Mouse (Mus musculus): ENCODE data around the gene Aldoc. TPM values are rescaled to one million over a fixed set of nuclear protein-coding genes. Genes with fewer than 3 reads are reported as not detected.

Aldoc gene
- polyA plus RNA-seq, 1 experiment = 0.91 TPM

DNA sequence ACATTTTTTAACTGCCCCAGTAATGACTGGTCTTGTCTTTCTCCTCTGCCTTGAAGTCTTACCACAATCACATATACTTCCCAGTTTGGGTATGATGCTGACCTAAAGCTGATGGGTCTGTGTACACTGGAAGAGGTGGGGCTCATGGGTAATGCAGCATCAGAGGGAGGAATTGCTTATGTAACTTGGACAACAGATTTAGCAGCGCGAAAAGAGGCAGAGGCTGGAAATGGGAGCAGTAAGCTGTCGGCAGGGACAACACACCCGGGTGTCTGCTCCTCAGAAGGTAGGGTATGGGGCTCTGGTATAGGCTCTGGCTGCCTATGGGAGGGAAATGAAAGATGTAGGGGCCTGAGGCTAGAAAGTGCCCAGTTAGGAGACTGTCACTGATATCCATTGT lies 32.1 kb upstream of the Aldoc start, which contains the start of gene BC030499:
Gene BC030499 (plus strand): TSS at position 188 of the 400 bp plus-strand sequence.
- TF ChIP-seq FOSL1 (IDR thresholded peaks at IDR 0.05; ENCODE audit: insufficient read depth, low read length, poor library complexity, severe bottlenecking) = no peak
- TF ChIP-seq MAX (IDR thresholded peaks at IDR 0.05) = no peak
- no peak for TF ChIP-seq CTCF (IDR thresholded peaks at IDR 0.05; ENCODE audit: control insufficient read depth, insufficient read depth, insufficient read length)
- no peak for TF ChIP-seq USF1 (IDR thresholded peaks at IDR 0.05; ENCODE audit: low read depth)
- Histone ChIP-seq H3K79me3 (ENCODE audit: low read depth) (no peaks in the 10 kb centered on the region), H3K79me2 (ENCODE audit: control insufficient read depth, insufficient read depth) (no peaks in the 10 kb centered on the region), H3K4me3 (ENCODE audit: insufficient read depth, poor library complexity, severe bottlenecking) (no peak within 1 kb of the TSS), H3K27me3 (ENCODE audit: control insufficient read depth, insufficient read depth, insufficient read length) (no peaks in the 10 kb centered on the region), H3K36me3 (ENCODE audit: control insufficient read depth, insufficient read depth) (peaks cover 84% of the 10 kb centered on the region), H3ac (ENCODE audit: control insufficient read depth, insufficient read length, low read depth) (no peak within 1 kb of the TSS)

DNA sequence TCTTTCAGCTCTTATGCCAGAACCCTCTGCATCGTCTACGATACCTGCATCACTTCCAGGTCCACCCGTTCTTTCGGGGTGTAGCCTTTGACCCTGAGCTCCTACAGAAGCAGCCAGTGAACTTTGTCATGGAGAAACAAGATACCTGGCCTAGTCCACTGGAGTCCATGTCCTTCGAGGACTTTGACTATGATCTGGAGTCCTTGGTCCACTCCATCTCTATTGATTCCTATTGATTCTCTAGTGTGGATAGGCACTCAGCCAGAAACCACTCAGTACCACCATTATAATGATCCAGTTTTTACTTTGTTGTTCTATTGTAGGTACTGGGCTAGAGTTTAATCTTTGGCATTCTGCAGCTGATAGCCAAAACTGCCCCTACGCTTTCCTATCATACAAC lies 28.2 kb upstream of the Aldoc start:
- TF ChIP-seq MAX (IDR thresholded peaks at IDR 0.05) (no peak), CEBPB (IDR thresholded peaks at IDR 0.05; ENCODE audit: low read depth) (no peak), MYOD1 (IDR thresholded peaks at IDR 0.05; ENCODE audit: control insufficient read depth, insufficient read length, low read depth) (no peak), USF1 (IDR thresholded peaks at IDR 0.05; ENCODE audit: low read depth) (no peak), CTCF (IDR thresholded peaks at IDR 0.05; ENCODE audit: control insufficient read depth, insufficient read depth, insufficient read length) (no peak), MYOG (IDR thresholded peaks at IDR 0.05; ENCODE audit: control insufficient read depth, extremely low read depth, insufficient read length) (no peak), FOSL1 (IDR thresholded peaks at IDR 0.05; ENCODE audit: insufficient read depth, low read length, poor library complexity, severe bottlenecking) (no peak)
- no peaks in the 10 kb centered on the region for H3K79me3 ChIP-seq (ENCODE audit: low read depth)
- peaks cover 49% of the 10 kb centered on the region for H3K36me3 ChIP-seq (ENCODE audit: control insufficient read depth, insufficient read depth)
- H3ac ChIP-seq (ENCODE audit: control insufficient read depth, insufficient read length, low read depth) = no peak overlapping the region
- no peaks in the 10 kb centered on the region for H3K27me3 ChIP-seq (ENCODE audit: control insufficient read depth, insufficient read depth, insufficient read length)
- H3K79me2 ChIP-seq (ENCODE audit: control insufficient read depth, insufficient read depth) = no peaks in the 10 kb centered on the region
- no peak overlapping the region for H3K4me3 ChIP-seq (ENCODE audit: insufficient read depth, poor library complexity, severe bottlenecking)

DNA sequence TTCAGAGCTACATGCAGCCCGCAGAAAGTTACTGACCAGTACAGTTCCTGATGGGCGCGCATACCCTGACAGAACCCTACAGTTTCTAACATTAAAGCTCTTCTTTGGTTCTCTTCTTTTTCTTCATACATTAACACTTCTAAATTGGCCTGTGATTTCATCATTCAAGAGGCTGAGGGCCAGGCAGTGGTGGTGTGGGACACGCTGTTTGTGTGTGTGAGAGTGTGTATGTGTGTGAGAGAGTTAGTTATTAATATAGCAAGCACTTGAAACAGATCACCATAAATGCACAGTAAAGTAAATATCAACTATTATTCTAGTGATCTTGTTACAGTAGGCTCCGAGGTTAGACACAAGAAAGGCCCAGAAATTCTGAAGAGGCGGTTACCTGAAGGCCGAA lies 21.9 kb upstream of the Aldoc start:
- TF ChIP-seq CEBPB (IDR thresholded peaks at IDR 0.05; ENCODE audit: low read depth) (no peak), MAX (IDR thresholded peaks at IDR 0.05) (no peak), MYOG (IDR thresholded peaks at IDR 0.05; ENCODE audit: control insufficient read depth, extremely low read depth, insufficient read length) (no peak), CTCF (IDR thresholded peaks at IDR 0.05; ENCODE audit: control insufficient read depth, insufficient read depth, insufficient read length) (no peak), USF1 (IDR thresholded peaks at IDR 0.05; ENCODE audit: low read depth) (no peak), MYOD1 (IDR thresholded peaks at IDR 0.05; ENCODE audit: control insufficient read depth, insufficient read length, low read depth) (no peak), FOSL1 (IDR thresholded peaks at IDR 0.05; ENCODE audit: insufficient read depth, low read length, poor library complexity, severe bottlenecking) (no peak)

DNA sequence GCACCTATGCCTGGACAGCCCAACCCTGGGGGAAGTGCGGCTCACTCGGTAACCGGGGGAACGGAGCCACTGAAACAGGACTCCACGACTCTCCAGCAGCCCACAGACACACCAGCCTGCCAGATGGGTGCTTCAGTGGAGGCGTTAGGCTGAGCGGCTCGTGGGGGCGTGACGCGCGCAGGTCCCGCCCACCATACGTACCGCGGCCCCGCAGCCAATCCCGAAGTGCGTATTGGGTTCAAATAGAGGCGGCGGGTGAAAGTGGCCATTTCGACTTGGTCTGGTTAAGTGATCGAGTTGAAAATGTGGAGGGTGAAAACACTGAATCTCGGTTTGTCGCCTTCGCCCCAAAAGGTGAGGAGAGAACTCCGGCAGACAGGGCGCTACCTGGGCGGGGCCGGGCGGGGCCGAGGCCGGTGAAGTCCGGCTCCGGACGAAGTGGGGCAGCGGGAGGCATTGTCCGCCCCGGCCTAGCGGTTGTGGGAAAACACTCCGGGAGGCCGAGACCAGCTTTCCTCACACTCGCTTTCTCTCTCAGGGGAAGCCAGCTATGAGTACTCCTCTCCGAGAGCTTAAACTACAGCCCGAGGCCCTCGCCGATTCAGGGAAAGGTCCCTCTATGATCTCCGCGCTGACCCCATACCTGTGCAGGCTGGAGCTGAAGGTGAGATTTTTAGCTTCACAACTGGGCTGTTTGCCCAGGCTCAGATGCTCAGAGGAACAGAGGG lies 21.2 kb upstream of the Aldoc start, which contains the start of gene Spag5:
Gene Spag5 (plus strand): TSS at position 173 of the 728 bp plus-strand sequence.
- Histone ChIP-seq H3K79me2 (ENCODE audit: control insufficient read depth, insufficient read depth) (peaks cover 51% of the 10 kb centered on the region), H3K27me3 (ENCODE audit: control insufficient read depth, insufficient read depth, insufficient read length) (no peaks in the 10 kb centered on the region), H3K36me3 (ENCODE audit: control insufficient read depth, insufficient read depth) (peaks cover 34% of the 10 kb centered on the region), H3ac (ENCODE audit: control insufficient read depth, insufficient read length, low read depth) (peak within 1 kb of the TSS; percentile 92), H3K4me3 (ENCODE audit: insufficient read depth, poor library complexity, severe bottlenecking) (peak within 1 kb of the TSS; percentile 70), H3K79me3 (ENCODE audit: low read depth) (peaks cover 34% of the 10 kb centered on the region)
- TF ChIP-seq MAX (IDR thresholded peaks at IDR 0.05) (peak; percentile 62), USF1 (IDR thresholded peaks at IDR 0.05; ENCODE audit: low read depth) (no peak), CTCF (IDR thresholded peaks at IDR 0.05; ENCODE audit: control insufficient read depth, insufficient read depth, insufficient read length) (no peak)

More for the DNA sequence above, 21.9 kb upstream of the Aldoc start:
- H3ac ChIP-seq (ENCODE audit: control insufficient read depth, insufficient read length, low read depth) = peak overlapping the region; percentile 32
- H3K4me3 ChIP-seq (ENCODE audit: insufficient read depth, poor library complexity, severe bottlenecking) = peak overlapping the region; percentile 70
- peaks cover 28% of the 10 kb centered on the region for H3K36me3 ChIP-seq (ENCODE audit: control insufficient read depth, insufficient read depth)
- peaks cover 34% of the 10 kb centered on the region for H3K79me3 ChIP-seq (ENCODE audit: low read depth)
- H3K79me2 ChIP-seq (ENCODE audit: control insufficient read depth, insufficient read depth) = peaks cover 45% of the 10 kb centered on the region
- no peaks in the 10 kb centered on the region for H3K27me3 ChIP-seq (ENCODE audit: control insufficient read depth, insufficient read depth, insufficient read length)

DNA sequence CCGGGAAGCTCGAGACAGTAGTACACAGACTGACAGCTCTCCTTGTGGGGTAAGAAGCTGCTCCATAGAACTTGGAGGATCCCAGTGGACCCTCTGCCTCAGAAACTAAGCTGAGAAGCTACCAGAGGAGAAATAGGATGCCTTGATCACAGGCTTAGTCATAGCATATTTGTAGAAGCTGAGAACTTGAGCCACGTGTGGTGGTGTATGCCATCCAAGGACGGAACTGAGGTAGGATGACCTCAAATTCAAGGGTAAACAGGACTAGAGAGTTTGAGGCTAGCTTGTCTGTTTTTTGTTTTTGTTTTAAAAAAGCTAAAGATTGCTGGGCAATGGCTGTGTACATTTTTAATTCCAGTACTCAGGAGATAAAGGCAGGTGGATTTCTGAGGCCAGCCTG lies 17.5 kb upstream of the Aldoc start:
- TF ChIP-seq MYOG (IDR thresholded peaks at IDR 0.05; ENCODE audit: control insufficient read depth, extremely low read depth, insufficient read length) (no peak), USF1 (IDR thresholded peaks at IDR 0.05; ENCODE audit: low read depth) (no peak), MYOD1 (IDR thresholded peaks at IDR 0.05; ENCODE audit: control insufficient read depth, insufficient read length, low read depth) (no peak), FOSL1 (IDR thresholded peaks at IDR 0.05; ENCODE audit: insufficient read depth, low read length, poor library complexity, severe bottlenecking) (no peak), CEBPB (IDR thresholded peaks at IDR 0.05; ENCODE audit: low read depth) (no peak), CTCF (IDR thresholded peaks at IDR 0.05; ENCODE audit: control insufficient read depth, insufficient read depth, insufficient read length) (no peak), MAX (IDR thresholded peaks at IDR 0.05) (no peak)
- Histone ChIP-seq H3K79me2 (ENCODE audit: control insufficient read depth, insufficient read depth) (peaks cover 84% of the 10 kb centered on the region), H3K79me3 (ENCODE audit: low read depth) (peaks cover 55% of the 10 kb centered on the region), H3K4me3 (ENCODE audit: insufficient read depth, poor library complexity, severe bottlenecking) (no peak overlapping the region), H3ac (ENCODE audit: control insufficient read depth, insufficient read length, low read depth) (no peak overlapping the region), H3K36me3 (ENCODE audit: control insufficient read depth, insufficient read depth) (peaks cover 69% of the 10 kb centered on the region), H3K27me3 (ENCODE audit: control insufficient read depth, insufficient read depth, insufficient read length) (no peaks in the 10 kb centered on the region)
